Mouse (Mus musculus) heart, adult 2 months (tissue): ENCODE results near the gene Hbq1b. TPM values are rescaled to one million over a fixed set of nuclear protein-coding genes. Genes with fewer than 3 reads are reported as not detected.

ENCODE experiments used
- DNase-seq, 2 experiments: peaks; one replicate each; pipeline ENCODE4 v3.0.0; 2021
- H3K27ac ChIP-seq: fragments of 200-600 bp; 2 replicates; pipeline ENCODE4 v1.8.1; 2022
- H3K27me3 ChIP-seq: fragments of 200-500 bp; 2 replicates; pipeline ENCODE4 v1.6.1; 2012; ENCODE audit warnings: mild to moderate bottlenecking, low read length, inconsistent platforms, mixed read lengths; ENCODE audit not compliant: control insufficient read depth, insufficient read depth
- H3K36me3 ChIP-seq: fragments of 200-500 bp; 2 replicates; pipeline ENCODE4 v1.6.1; 2012; ENCODE audit warnings: low read length, inconsistent platforms; ENCODE audit not compliant: control insufficient read depth, insufficient read depth
- H3K4me1 ChIP-seq: fragments of 200-500 bp; 2 replicates; pipeline ENCODE4 v1.6.1; 2011; ENCODE audit warnings: low read length; ENCODE audit not compliant: control insufficient read depth, insufficient read depth
- H3K4me3 ChIP-seq: fragments of 200-600 bp; 2 replicates; pipeline ENCODE4 v1.8.1; 2022
- H3K79me2 ChIP-seq: fragments of 200-500 bp; replicated peaks from 2 replicates; pipeline ENCODE4 v1.6.1; 2012; ENCODE audit warnings: mild to moderate bottlenecking, inconsistent platforms, low read length, moderate library complexity, mixed read lengths; ENCODE audit not compliant: control insufficient read depth, insufficient read depth
- H3K9ac ChIP-seq: fragments of 200-500 bp; 2 replicates; pipeline ENCODE4 v1.6.1; 2012; ENCODE audit warnings: low read depth, mild to moderate bottlenecking, control low read depth, inconsistent platforms, low read length, mixed read lengths
- EP300 ChIP-seq: fragments of 200-500 bp; IDR thresholded peaks from 2 replicates; pipeline ENCODE4 v1.6.1; 2011; ENCODE audit warnings: low read depth, low read length, control low read depth; ENCODE audit not compliant: insufficient read depth
- POLR2A ChIP-seq: fragments of 200-500 bp; IDR thresholded peaks from 2 replicates; pipeline ENCODE4 v1.6.1; 2011; ENCODE audit warnings: mild to moderate bottlenecking, low read depth, low read length, control low read depth; ENCODE audit not compliant: insufficient read depth
- WGBS: fragments of 180-500 bp; shearing (Covaris S2); methylation state at CpG from one replicate; pipeline ENCODE4 v1.1.7; 2018; 5-methylcytosine and 5-hydroxymethylcytosine counted together
- intact Hi-C: fragments of 180-260 bp; cut with DNase I; formaldehyde crosslinking; loops from one replicate; pipeline ENCODE4 v1.15.1; 2025
- polyA plus RNA-seq: library from polyadenylated mRNA; depleted of rRNA; stranded (reverse); fragments of >200 nt; gene quantifications from 2 replicates; pipeline ENCODE4 v1.2.3, GENCODE M21; 2012; rRNA removed
- total RNA-seq, 2 experiments: library from RNA; stranded (reverse); gene quantifications; 2 replicates each; pipeline ENCODE4 v1.2.3; 2021

Gene Hbq1b
- total and polyA plus RNA-seq, 3 experiments = 0.70 to 3.8 (median 2.4) TPM

DNA sequence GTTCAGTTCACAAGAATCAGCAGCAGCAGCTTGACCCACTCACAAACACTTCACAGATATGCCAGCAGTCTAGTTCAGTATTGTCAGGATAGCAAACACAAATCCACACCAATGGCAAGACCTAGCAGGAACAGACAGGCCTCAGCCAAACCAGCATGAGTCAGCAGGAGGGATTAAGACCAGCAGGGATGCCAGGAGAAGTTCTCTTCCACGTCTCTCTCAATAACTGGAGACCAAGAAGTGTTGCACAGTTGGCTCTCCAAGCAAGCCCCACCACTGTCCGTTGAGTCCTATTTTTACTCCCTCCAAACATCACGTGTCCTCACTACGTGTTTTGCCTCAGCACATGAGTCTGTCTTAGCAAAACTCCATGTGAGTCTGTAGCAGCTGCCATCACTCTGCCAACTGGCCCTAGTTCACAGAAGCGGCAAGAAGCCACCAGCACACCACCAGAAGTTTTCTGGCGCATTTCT, 49.7 kb downstream of the Hbq1b start:
- TF ChIP-seq EP300 (0 out of 2 replicates have a peak, but pooled peaks have one; percentile 25), POLR2A (no peak)
- DNase-seq = no peak
- intact Hi-C loops = no loop called here
- WGBS = 74% methylated on average over 6 of the region's 6 CpGs
- H3K9ac ChIP-seq = no peak overlapping the region
- peaks cover 10% of the 10 kb centered on the region for H3K4me1 ChIP-seq
- H3K4me3 ChIP-seq = no peak overlapping the region
- H3K79me2 ChIP-seq = no peaks in the 10 kb centered on the region
- H3K27ac ChIP-seq = no peak overlapping the region
- H3K36me3 ChIP-seq = no peaks in the 10 kb centered on the region
- H3K27me3 ChIP-seq = no peaks in the 10 kb centered on the region

Other genes starting within 250 kb of the Hbq1b start
- not detected for gene Il9r, start 86.7 kb upstream of the Hbq1b start, total RNA-seq
- gene Il9r, start 86.7 kb upstream of the Hbq1b start, polyA plus RNA-seq = 0.03 and 0.37 TPM in 2 replicates
- 10 to 100 TPM; 10.0 to 13.3 TPM for gene Snrnp25, start 81.5 kb upstream of the Hbq1b start, total RNA-seq
- 11.8 and 13.8 TPM in 2 replicates for gene Snrnp25, start 81.5 kb upstream of the Hbq1b start, polyA plus RNA-seq
- gene Rhbdf1, start 64.7 kb upstream of the Hbq1b start, total RNA-seq = 10 to 100 TPM; 22.8 to 23.9 TPM
- gene Rhbdf1, start 64.7 kb upstream of the Hbq1b start, polyA plus RNA-seq = 70.3 and 92.8 TPM in 2 replicates
- 1 to 10 TPM; 5.1 to 6.2 TPM for gene Mpg, start 60.5 kb upstream of the Hbq1b start, total RNA-seq
- gene Mpg, start 60.5 kb upstream of the Hbq1b start, polyA plus RNA-seq = 5.2 and 6.0 TPM in 2 replicates
- gene Nprl3, start 19.3 kb upstream of the Hbq1b start, total RNA-seq = 10 to 100 TPM; 27.1 to 27.2 TPM
- 59.5 and 79.9 TPM in 2 replicates for gene Nprl3, start 19.3 kb upstream of the Hbq1b start, polyA plus RNA-seq
- gene Hba-x, start 10.6 kb upstream of the Hbq1b start, total RNA-seq = not detected
- gene Hba-x, start 10.6 kb upstream of the Hbq1b start, polyA plus RNA-seq = not detected in 2 replicates
- over 10,000 TPM in 1 of 2 experiments, 1,000 to 10,000 TPM in 1; 5,353 to 37,215 TPM for gene Hba-a1, start 3.5 kb upstream of the Hbq1b start, total RNA-seq
- gene Hba-a1, start 3.5 kb upstream of the Hbq1b start, polyA plus RNA-seq = 3,162 and 34,446 TPM in 2 replicates
- gene Hba-a2, start 9.5 kb downstream of the Hbq1b start, total RNA-seq = over 10,000 TPM in 1 of 2 experiments, 1,000 to 10,000 TPM in 1; 4,976 to 34,253 TPM
- gene Hba-a2, start 9.5 kb downstream of the Hbq1b start, polyA plus RNA-seq = 9,938 and 81,467 TPM in 2 replicates
- gene Hbq1a, start 13.1 kb downstream of the Hbq1b start, total RNA-seq = 1 to 10 TPM in 1 of 2 experiments, not detected in 1; 4.4 TPM
- gene Hbq1a, start 13.1 kb downstream of the Hbq1b start, polyA plus RNA-seq = 0.50 and 7.0 TPM in 2 replicates
- gene Sh3pxd2b, start 60.9 kb downstream of the Hbq1b start, total RNA-seq = 1 to 10 TPM; 3.2 to 8.5 TPM
- gene Sh3pxd2b, start 60.9 kb downstream of the Hbq1b start, polyA plus RNA-seq = 4.0 and 5.3 TPM in 2 replicates
- 1 to 10 TPM; 4.2 to 5.1 TPM for gene Ubtd2, start 168.4 kb downstream of the Hbq1b start, total RNA-seq
- gene Ubtd2, start 168.4 kb downstream of the Hbq1b start, polyA plus RNA-seq = 4.5 and 6.8 TPM in 2 replicates
- gene Efcab9, start 245.1 kb downstream of the Hbq1b start, total RNA-seq = not detected
- gene Efcab9, start 245.1 kb downstream of the Hbq1b start, polyA plus RNA-seq = not detected in 2 replicates
- gene Stk10, start 246.3 kb downstream of the Hbq1b start, total RNA-seq = 10 to 100 TPM in 1 of 2 experiments, 1 to 10 TPM in 1; 9.2 to 10.1 TPM
- gene Stk10, start 246.3 kb downstream of the Hbq1b start, polyA plus RNA-seq = 8.4 and 9.8 TPM in 2 replicates